Comparison of ENCODE assay signal across 19 mouse cellular contexts in genomic region chr7:74373056-74373455, GRCm38 (mm10).
DNase-seq lines count a peak whose midpoint lies in the region; ATAC-seq and TF ChIP-seq lines count a peak whose summit lies in the region.
"Had no signal": no experiment of that assay in that cellular context is flagged by ENCODE, and none has a peak within 500 bp of the region (broad histone marks: within the 10 kb centered on the region; RNA-seq: fewer than 3 reads in every experiment).

No protein-coding gene starts in this region.

- DNase-seq in kidney, adult 11 months, result peak; percentile 58
- peak; percentile 41 to 70 for DNase-seq in kidney, adult 8-10 months
- no peak for DNase-seq in kidney, postnatal 10 days
- peak; percentile 27 to 78 for DNase-seq in kidney, postnatal 25 days
- DNase-seq in kidney, postnatal 4 days, result no peak
- DNase-seq in adipocyte (ENCODE audit: low spot score), result no peak
- DNase-seq: adrenal gland, adult 8-10 months; adrenal gland, postnatal 14 days; adrenal gland, postnatal 36 days; cerebellum, adult 11-12 months; cerebellum, adult 2 months; cerebellum, adult 9-10 months; cerebellum, postnatal 25 days had no signal

- 82% methylated on average over 6 of the region's 6 CpGs for WGBS in kidney, embryonic 15.5 days
- WGBS in small intestine, adult 2 months, result 34% methylated on average over 6 of the region's 6 CpGs

- no peak for TF ChIP-seq CTCF in small intestine, adult 2 months (IDR thresholded peaks at IDR 0.05; ENCODE audit: extremely low read depth, insufficient read length, insufficient replicate concordance, low read depth, low read length)

- no peak overlapping the region for H3K4me2 ChIP-seq in kidney, embryonic 15.5 days
- H3K4me2 ChIP-seq: embryonic facial prominence, embryonic 12.5 days; forebrain, embryonic 13.5 days; forebrain, embryonic 15.5 days had no signal

- no peak overlapping the region for H3K4me3 ChIP-seq in kidney, embryonic 15.5 days (replicated peaks)
- no peak overlapping the region for H3K4me3 ChIP-seq in small intestine, adult 2 months (ENCODE audit: low read depth, low read length)
- H3K4me3 ChIP-seq: embryonic facial prominence, embryonic 10.5 days; embryonic facial prominence, embryonic 12.5 days; forebrain, embryonic 13.5 days; forebrain, embryonic 15.5 days had no signal

- H3K27ac ChIP-seq in kidney, embryonic 15.5 days, result no peak overlapping the region
- H3K27ac ChIP-seq in small intestine, adult 2 months (ENCODE audit: insufficient read depth, low read depth, low read length), result peak overlapping the region; percentile 17; the same call in 1 of the 2 replicates
- H3K27ac ChIP-seq: embryonic facial prominence, embryonic 10.5 days; embryonic facial prominence, embryonic 12.5 days; forebrain, embryonic 13.5 days; forebrain, embryonic 15.5 days had no signal

- H3K36me3 ChIP-seq in kidney, embryonic 15.5 days, result no peaks in the 10 kb centered on the region
- H3K36me3 ChIP-seq in small intestine, adult 2 months (ENCODE audit: control insufficient read depth, insufficient read depth, low read length), result no peaks in the 10 kb centered on the region
- H3K36me3 ChIP-seq: embryonic facial prominence, embryonic 10.5 days; embryonic facial prominence, embryonic 12.5 days; forebrain, embryonic 15.5 days had no signal

- no peaks in the 10 kb centered on the region; the same call in 1 of the 2 replicates for H3K27me3 ChIP-seq in kidney, embryonic 15.5 days
- no peaks in the 10 kb centered on the region for H3K27me3 ChIP-seq in small intestine, adult 2 months (ENCODE audit: control insufficient read depth, insufficient read depth, low read length)
- H3K27me3 ChIP-seq: embryonic facial prominence, embryonic 12.5 days; forebrain, embryonic 13.5 days; forebrain, embryonic 15.5 days had no signal

- H3K4me1 ChIP-seq in kidney, embryonic 15.5 days, result peaks cover 50% of the 10 kb centered on the region
- peaks cover 21% of the 10 kb centered on the region; the same call in 1 of the 2 replicates for H3K4me1 ChIP-seq in small intestine, adult 2 months (ENCODE audit: control insufficient read depth, insufficient read depth, insufficient read length, low read length)
- H3K4me1 ChIP-seq: forebrain, embryonic 15.5 days had no signal

- TF ChIP-seq POLR2A in small intestine, adult 2 months (IDR thresholded peaks at IDR 0.05; ENCODE audit: low read depth, low read length), result no peak

- no peaks in the 10 kb centered on the region for H3K9me3 ChIP-seq in kidney, embryonic 15.5 days (replicated peaks)
- H3K9me3 ChIP-seq: embryonic facial prominence, embryonic 10.5 days; embryonic facial prominence, embryonic 12.5 days; forebrain, embryonic 13.5 days; forebrain, embryonic 15.5 days had no signal

- H3K9ac ChIP-seq in kidney, embryonic 15.5 days, result no peak overlapping the region
- H3K9ac ChIP-seq: embryonic facial prominence, embryonic 12.5 days; forebrain, embryonic 13.5 days; forebrain, embryonic 15.5 days had no signal

- no peak for ATAC-seq in kidney, embryonic 15.5 days (replicated peaks; ENCODE audit: low FRiP score)
- ATAC-seq: forebrain, embryonic 13.5 days; forebrain, embryonic 15.5 days had no signal

Comparison
In these comparisons a context has a peak if more than half of its experiments do, and no peak if none do; other contexts are left out.
1. DNase-seq: peak in kidney, adult 11 months (single experiment), kidney, adult 8-10 months (2 of 2) and kidney, postnatal 25 days (2 of 2); none in kidney, postnatal 10 days (single experiment), kidney, postnatal 4 days (0 of 2) and adipocyte (single experiment).